Mouse (Mus musculus) cerebellum, postnatal 4 days (tissue): Measurements from ENCODE around the gene Vmn2r23.
"Not testable (repeated sequence)": the region's sequence is repeated elsewhere in the genome, so short reads cannot be mapped to it uniquely, and the experiment has no call there.

Source experiments
- DNase-seq, 2 experiments: peaks; one replicate each; pipeline ENCODE4 v3.0.0; 2022; ENCODE audit warnings: low spot score in 2 of 2, mixed read lengths in 1 of 2

The Vmn2r23 gene

DNA sequence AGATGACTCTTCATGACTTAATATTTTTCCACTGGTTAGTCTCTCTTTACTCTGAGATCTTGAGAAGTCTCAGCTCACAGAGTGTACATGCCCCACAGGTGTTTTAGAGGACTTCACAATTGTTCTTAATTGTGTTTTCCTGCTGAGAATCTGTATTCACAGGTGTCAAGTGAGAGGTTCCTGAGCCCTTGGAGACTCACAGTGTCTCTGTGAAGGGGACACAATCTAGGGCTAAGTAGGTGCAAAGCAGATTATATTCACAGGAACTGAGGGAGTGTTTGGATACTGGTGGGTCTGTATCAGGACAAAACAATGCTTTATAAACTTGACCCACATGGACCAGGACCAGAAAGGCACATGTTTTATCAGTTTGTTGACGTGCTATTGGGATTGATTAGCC, at the start of gene Vmn2r23:
Gene Vmn2r23 (plus strand): TSS at position 301 of the 400 bp plus-strand sequence.
- no peak for DNase-seq

GRCm38 (mm10) chr6:123657040-123657439, 45.4 kb upstream of the Vmn2r23 start:
- no peak for DNase-seq

DNA sequence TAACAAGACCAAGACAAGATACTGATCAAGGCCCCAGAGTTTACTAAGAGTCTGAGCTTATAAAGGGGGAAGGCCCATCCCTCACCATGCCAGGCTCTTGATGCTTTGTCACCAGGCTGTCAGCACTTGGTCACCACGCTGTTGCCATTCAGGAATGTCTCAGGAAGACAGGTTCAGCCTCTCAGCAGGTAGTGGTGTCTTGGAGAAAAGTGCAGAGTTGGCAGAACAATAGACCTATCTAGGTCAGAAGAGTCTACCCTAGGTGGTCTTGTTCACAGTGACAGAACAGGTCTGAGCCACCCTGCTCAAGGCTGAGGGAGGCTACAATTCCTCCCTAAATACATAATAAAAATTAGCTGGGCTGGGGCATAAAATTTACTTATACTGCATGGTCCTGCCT, 5.8 kb upstream of the Vmn2r23 start:
- DNase-seq: not testable (repeated sequence)

DNA sequence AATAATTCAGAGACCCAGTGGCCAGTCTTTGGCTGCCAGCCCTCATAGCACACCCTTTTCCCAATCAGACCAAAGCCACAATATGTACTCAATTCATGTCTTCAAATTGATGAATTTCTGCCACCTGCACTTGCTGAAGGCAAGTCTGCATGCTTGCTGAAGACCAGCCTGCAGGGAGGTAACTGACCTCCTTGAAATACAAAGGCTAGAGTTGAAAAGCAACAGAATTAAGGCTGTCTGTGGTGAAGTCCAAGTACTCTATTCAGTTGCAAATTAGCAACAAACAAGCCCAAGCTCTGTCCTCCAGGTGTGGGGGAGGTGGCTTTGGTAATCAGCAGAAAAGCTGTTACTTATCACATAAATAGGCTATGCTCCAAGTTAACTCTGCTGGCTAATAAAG, 5.3 kb upstream of the Vmn2r23 start:
- DNase-seq: no peak

GRCm38 (mm10) chr6:123770031-123770430, 67.6 kb downstream of the Vmn2r23 start:
- no peak for DNase-seq

DNA sequence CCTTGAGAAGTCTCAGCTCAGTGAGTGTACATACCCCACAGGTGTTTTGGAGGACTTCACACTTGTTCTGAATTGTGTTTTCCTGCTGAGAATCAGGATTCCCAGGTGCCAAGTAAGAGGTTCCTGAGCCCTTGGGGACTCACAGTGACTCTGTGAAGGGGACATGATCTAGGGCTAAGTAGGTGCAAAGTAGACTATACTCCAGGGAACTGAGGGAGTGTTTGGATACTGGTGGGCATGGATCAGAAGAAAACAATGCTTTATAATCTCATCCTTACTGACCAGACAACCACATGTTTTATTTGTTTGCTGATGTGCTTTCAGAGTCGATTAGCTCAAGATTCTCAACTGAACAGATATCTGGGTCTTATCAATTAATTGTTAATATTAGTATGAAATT, 76.1 kb downstream of the Vmn2r23 start, which contains the start of gene Vmn2r24:
Gene Vmn2r24 (plus strand): TSS at position 301 of the 400 bp plus-strand sequence.
- DNase-seq: no peak

GRCm38 (mm10) chr6:123784857-123785256, 82.4 kb downstream of the Vmn2r23 start:
- no peak for DNase-seq

- no peak for DNase-seq
These were observed 91.3 kb downstream of the Vmn2r23 start for GRCm38 (mm10) chr6:123793746-123794145.
